8 mouse cellular contexts compared by ENCODE assay signal in the genomic region with DNA sequence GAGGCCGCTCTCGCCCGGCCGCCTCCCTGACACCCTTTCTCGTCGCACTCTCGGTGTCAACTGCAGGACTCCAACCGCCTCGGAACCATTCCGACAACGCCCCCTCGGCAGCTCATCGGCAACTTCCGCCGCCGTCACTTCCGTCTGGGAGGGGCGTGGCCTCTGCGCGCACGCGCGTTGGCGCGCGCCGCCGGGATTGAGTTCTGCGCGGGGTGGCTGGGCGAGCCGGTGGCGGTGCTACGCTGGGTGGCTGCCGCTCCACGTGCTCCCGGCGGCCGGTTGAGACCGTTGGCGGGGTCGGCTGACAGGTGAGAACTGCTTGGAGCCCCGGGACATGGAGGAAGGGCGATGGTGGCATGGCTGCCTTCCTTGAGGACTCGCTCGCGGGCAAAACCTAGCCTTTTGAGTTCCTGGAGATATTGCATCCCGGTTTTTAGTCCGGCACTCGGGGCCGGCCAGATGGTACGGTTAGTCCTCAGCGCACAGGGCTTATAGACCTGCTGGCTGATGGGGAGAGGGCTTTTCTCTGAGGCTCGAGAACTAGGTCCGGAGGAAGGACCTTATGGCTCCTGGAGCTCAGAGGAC. TPM values are rescaled to one million over a fixed set of nuclear protein-coding genes. Genes with fewer than 3 reads are reported as not detected.
DNase-seq lines count a peak whose midpoint lies in the region; ATAC-seq and TF ChIP-seq lines count a peak whose summit lies in the region.

TSS of gene Zbtb49 (minus strand) at position 130 of the 585 bp plus-strand sequence.
TSS of gene Lyar (plus strand) at position 143 of the 585 bp plus-strand sequence.

- WGBS in forebrain, embryonic 16.5 days: under 1% methylated on average over 53 of the region's 55 CpGs
- 0% methylated on average over 55 of the region's 55 CpGs for WGBS in lung, embryonic 15.5 days

- H3K4me2 ChIP-seq in forebrain, embryonic 16.5 days (ENCODE audit: low read length): peak within 1 kb of the TSS; percentile 94
- peak within 1 kb of the TSS; percentile 86 for H3K4me2 ChIP-seq in lung, embryonic 15.5 days

- no peaks in the 10 kb centered on the region for H3K27me3 ChIP-seq in G1E (ENCODE audit: insufficient read depth, low read length)
- H3K27me3 ChIP-seq in forebrain, embryonic 16.5 days (replicated peaks; ENCODE audit: control insufficient read depth, insufficient read depth, low read length): no peaks in the 10 kb centered on the region
- no peaks in the 10 kb centered on the region for H3K27me3 ChIP-seq in lung, embryonic 15.5 days

- peak within 1 kb of the TSS; percentile 96 for H3K4me3 ChIP-seq in G1E (ENCODE audit: low read depth, low read length)
- peak within 1 kb of the TSS; percentile 86 for H3K4me3 ChIP-seq in forebrain, embryonic 16.5 days (replicated peaks; ENCODE audit: low read length)
- H3K4me3 ChIP-seq in lung, embryonic 15.5 days: peak within 1 kb of the TSS; percentile 95

- H3K27ac ChIP-seq in forebrain, embryonic 16.5 days (ENCODE audit: low read length): peak within 1 kb of the TSS; percentile 86
- peak within 1 kb of the TSS; percentile 53; the same call in 1 of the 2 replicates for H3K27ac ChIP-seq in lung, embryonic 15.5 days

- peaks cover 61% of the 10 kb centered on the region for H3K36me3 ChIP-seq in G1E (replicated peaks)
- no peaks in the 10 kb centered on the region for H3K36me3 ChIP-seq in forebrain, embryonic 16.5 days (ENCODE audit: control insufficient read depth, insufficient read depth)
- H3K36me3 ChIP-seq in lung, embryonic 15.5 days: peaks cover 10% of the 10 kb centered on the region

- TF ChIP-seq CTCF in G1E (IDR thresholded peaks at IDR 0.05; ENCODE audit: low read depth, low read length): no peak

- peak; percentile 87 for DNase-seq in G1E (ENCODE audit: low spot score)
- DNase-seq in cerebellum, adult 18-20 months: peak; percentile 92 to 97
- peak; percentile 97 for DNase-seq in heart, postnatal 4 days
- DNase-seq in layer of hippocampus, adult 8-10 months (ENCODE audit: low spot score in 2 of 2): peak; percentile 88 to 92
- peak; percentile 87 for DNase-seq in ovary, adult 18-20 months (ENCODE audit: low spot score)
- peak; percentile 94 for DNase-seq in thymus, postnatal 0 days (ENCODE audit: low spot score)

- ATAC-seq in G1E (ENCODE audit: extremely low read depth, insufficient number of reproducible peaks, low FRiP score, poor library complexity, severe bottlenecking): peak; percentile 59
- ATAC-seq in forebrain, embryonic 16.5 days: peak; percentile 93
- peak; percentile 89 for ATAC-seq in lung, embryonic 15.5 days (ENCODE audit: borderline replicate concordance, extremely low read depth, low FRiP score, low TSS enrichment)

- peaks cover 50% of the 10 kb centered on the region for H3K4me1 ChIP-seq in G1E (ENCODE audit: insufficient read depth, low read depth, low read length)
- H3K4me1 ChIP-seq in forebrain, embryonic 16.5 days (replicated peaks; ENCODE audit: control insufficient read depth, insufficient read depth, low read length): peaks cover 26% of the 10 kb centered on the region
- peaks cover 19% of the 10 kb centered on the region for H3K4me1 ChIP-seq in lung, embryonic 15.5 days

- no peaks in the 10 kb centered on the region for H3K9me3 ChIP-seq in G1E (replicated peaks)
- no peaks in the 10 kb centered on the region for H3K9me3 ChIP-seq in forebrain, embryonic 16.5 days (ENCODE audit: control insufficient read depth, low read length)
- H3K9me3 ChIP-seq in lung, embryonic 15.5 days: no peaks in the 10 kb centered on the region

- peak within 1 kb of the TSS; percentile 92 for H3K9ac ChIP-seq in forebrain, embryonic 16.5 days (replicated peaks; ENCODE audit: low read depth, low read length)
- peak within 1 kb of the TSS; percentile 87 for H3K9ac ChIP-seq in lung, embryonic 15.5 days

RNA-seq across cellular contexts. Expression of gene Zbtb49, which starts in this region (rescaled TPM):
- total RNA-seq in G1E (2014; fragmentation: Nextera tagmentation) (17.9 and 18.7 TPM in 2 replicates), G1E (2017) (11.8 and 12.0 TPM in 2 replicates)
- polyA plus RNA-seq in G1E (2012): 4.8 and 4.9 TPM in 2 replicates
- polyA plus RNA-seq in forebrain, embryonic 16.5 days (2015; fragmentation: Nextera tagmentation; extraction: Ambion mirVana): 23.5 and 26.9 TPM in 2 replicates
- total RNA-seq in heart, postnatal 4 days (2021): 1 to 10 TPM; 8.0 to 8.2 TPM
- total RNA-seq in layer of hippocampus, adult 8-10 months (2022): 10 to 100 TPM; 17.1 to 21.8 (median 21.0) TPM
- 12.2 and 13.5 TPM in 2 replicates for polyA plus RNA-seq in lung, embryonic 15.5 days (2015; fragmentation: Nextera tagmentation; extraction: Ambion mirVana)
- 9.8 and 13.0 TPM in 2 replicates for polyA plus RNA-seq in thymus, postnatal 0 days (2015; fragmentation: Nextera tagmentation; extraction: Ambion mirVana)

RNA-seq across cellular contexts. Expression of gene Lyar, which starts in this region (rescaled TPM):
- total RNA-seq in G1E (2014; fragmentation: Nextera tagmentation): 123 and 128 TPM in 2 replicates
- total RNA-seq in G1E (2017): 65.1 and 82.4 TPM in 2 replicates
- 119 and 125 TPM in 2 replicates for polyA plus RNA-seq in G1E (2012)
- 46.3 and 47.7 TPM in 2 replicates for polyA plus RNA-seq in forebrain, embryonic 16.5 days (2015; fragmentation: Nextera tagmentation; extraction: Ambion mirVana)
- total RNA-seq in heart, postnatal 4 days (2021): 10 to 100 TPM; 18.5 to 20.0 TPM
- 10 to 100 TPM in 2 of 4 experiments, 1 to 10 TPM in 2; 7.5 to 11.5 (median 10.0) TPM for total RNA-seq in layer of hippocampus, adult 8-10 months (2022)
- 83.8 and 85.7 TPM in 2 replicates for polyA plus RNA-seq in lung, embryonic 15.5 days (2015; fragmentation: Nextera tagmentation; extraction: Ambion mirVana)
- 113 and 144 TPM in 2 replicates for polyA plus RNA-seq in thymus, postnatal 0 days (2015; fragmentation: Nextera tagmentation; extraction: Ambion mirVana)

Comparison
In these comparisons a context has a peak if more than half of its experiments do, and no peak if none do; other contexts are left out.
1. Peak in every context shown above with its lines: DNase-seq, ATAC-seq, H3K4me3 ChIP-seq and H3K27ac ChIP-seq.